Mouse (Mus musculus) small intestine, adult 10 weeks (tissue): Measurements from ENCODE around the gene Haus5. TPM values are rescaled to one million over a fixed set of nuclear protein-coding genes. Genes with fewer than 3 reads are reported as not detected.

Experiments used
- polyA plus RNA-seq: library from polyadenylated mRNA; stranded (reverse); fragments of 350-450 nt; fragmentation: Illumina TruSeq; extraction: RNeasy Lipid Tissue Mini Kit (QIAGEN cat#74804); gene quantifications from one replicate; pipeline ENCODE4 v1.2.3, GENCODE M21; 2014; ENCODE audit warnings: low replicate concordance

The Haus5 gene
- 2.8 TPM for polyA plus RNA-seq

DNA sequence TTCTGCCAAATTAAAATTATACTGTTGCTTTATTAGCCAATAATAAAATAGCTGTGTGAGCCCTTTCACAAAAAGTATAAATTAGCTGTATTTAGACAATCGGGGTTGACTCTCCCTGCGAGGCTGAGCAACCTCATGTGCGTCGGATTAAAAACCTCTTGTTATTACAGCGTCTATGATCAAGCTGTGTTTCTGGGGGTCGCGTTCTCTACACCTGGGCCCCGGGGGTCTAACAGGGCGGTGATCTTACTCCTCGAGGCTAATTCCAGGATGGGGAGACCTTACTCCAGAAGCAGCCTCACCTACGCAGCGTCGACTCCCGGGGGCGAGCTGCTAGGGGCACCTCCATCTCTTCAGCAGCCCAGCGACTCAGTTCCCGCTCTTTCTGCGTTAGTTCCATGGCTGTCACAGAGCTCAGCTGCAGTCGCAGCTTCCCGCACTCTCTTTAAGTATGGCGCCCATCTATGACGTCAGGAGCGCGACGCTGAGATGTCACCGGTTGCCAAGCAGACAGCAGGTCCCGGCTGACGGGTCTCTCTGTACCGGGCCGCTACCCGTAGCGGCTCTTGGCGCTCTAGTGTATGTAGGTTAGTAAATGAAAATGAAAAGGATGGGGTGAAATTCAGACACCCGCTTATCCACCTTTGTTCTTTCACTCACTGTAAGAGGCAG, at the start of gene Haus5:
Gene Haus5 (minus strand): TSS at position 466 of the 672 bp plus-strand sequence.

DNA sequence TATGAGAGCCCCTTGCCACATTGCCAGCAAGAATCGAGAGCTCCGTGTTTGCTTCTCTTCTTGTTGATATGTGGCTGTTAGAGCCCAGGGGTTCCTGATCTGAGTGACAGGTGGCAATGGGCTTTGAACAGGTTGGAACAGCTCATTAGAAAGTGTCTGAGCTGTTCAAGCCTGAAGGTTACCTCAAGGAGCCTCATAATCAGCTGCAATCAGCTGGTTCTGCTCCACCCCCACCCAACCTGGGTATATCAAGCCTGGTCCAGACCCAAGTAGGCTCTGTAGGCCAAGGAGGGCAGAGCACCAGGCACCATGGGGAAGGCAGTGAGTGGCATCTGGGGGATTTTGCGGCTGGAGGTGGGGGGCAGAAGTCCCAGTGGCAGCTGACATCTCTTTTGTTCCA, 47.1 kb upstream of the Haus5 start, which contains the start of gene Atp4a:
Gene Atp4a (plus strand): TSS at position 268 of the 400 bp plus-strand sequence.

DNA sequence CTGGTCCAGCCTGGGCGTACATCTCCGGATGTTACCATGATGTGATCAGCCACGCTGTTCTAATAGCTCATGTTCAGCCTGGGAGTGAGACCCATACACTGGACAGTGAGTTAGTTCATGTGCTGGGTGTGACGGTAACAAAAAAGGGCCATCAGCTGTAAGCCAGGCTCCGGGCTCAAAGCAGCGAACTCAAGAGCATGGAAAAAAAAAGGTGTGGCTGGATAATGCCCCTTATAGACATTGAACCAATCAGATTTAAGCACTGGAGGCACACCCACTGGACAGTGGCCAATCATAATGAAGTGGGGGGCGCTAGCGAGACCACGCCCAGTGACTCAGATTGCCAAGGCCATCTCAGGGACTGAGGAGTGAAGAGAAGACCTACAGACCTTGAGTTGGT, 33.8 kb upstream of the Haus5 start, which contains the start of gene 2200002J24Rik:
Gene 2200002J24Rik (plus strand): TSS at position 338 of the 400 bp plus-strand sequence.

DNA sequence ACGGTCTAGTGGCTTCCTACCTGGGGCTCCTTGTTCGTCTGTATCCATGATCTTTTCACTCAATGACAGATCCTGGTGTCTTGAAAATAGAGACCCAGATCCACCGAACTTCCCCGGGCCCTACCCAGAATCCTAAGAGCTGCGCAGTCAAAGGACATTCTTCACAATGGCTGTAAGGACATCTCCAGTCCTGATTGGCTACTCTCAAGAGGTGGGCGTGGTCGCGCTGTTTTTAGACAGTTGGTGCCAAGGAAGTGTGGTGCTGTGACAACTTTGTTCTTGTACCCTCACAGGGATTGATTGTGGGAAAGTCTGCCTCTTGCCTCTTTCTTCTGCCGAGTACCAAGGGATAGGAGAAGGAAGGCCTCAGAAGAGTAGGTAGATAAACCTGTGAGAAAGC, 6.7 kb upstream of the Haus5 start, which contains the start of gene Pmis2:
Gene Pmis2 (minus strand): TSS at position 126 of the 400 bp plus-strand sequence.

DNA sequence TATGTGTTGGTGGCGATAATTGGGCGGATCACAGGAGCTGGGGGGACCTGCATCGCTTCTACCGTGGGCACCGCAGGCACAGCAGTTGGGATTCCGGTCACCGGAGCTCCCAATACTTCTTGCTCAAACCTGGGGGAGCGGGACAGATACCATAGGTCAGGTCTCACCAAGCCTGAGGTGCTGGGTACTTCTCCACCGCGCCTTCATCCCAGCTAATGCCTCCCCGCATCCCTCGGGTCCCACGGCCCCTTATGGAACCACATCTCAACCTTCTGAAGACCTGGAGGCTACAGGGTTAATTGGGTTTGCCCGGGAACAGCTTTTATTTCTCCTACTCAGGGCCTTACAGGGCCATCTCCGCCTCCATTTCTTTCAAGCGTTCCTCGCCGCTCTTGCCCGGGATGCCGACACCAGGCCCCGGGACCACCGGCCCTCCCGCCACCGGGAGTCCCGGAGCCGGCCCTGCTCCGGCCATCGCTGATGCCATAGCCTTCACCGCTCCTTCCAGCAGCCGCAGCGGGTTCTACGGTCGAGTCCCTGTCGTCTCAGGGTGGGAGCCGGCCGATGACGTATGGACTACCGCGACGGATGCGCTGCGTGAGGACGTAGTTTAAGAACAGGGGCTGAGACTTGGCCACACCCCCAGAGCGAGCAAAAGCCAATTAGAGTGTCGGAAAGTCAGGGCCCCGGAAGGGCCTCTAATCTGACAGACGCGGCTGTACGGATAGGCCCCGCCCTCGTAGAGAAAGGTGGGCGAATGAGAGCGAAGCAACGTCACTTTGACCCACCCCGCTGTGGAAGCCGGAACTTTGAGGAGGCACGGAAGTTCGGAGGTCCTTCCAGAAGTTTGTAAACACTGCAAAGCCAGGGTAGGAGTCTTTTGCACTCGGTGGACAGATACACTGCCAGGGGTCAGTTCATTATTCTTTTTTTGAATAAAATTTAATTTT, 14.9 kb downstream of the Haus5 start, which contains the start of gene Rbm42:
Gene Rbm42 (minus strand): TSS at position 727 of the 950 bp plus-strand sequence.

DNA sequence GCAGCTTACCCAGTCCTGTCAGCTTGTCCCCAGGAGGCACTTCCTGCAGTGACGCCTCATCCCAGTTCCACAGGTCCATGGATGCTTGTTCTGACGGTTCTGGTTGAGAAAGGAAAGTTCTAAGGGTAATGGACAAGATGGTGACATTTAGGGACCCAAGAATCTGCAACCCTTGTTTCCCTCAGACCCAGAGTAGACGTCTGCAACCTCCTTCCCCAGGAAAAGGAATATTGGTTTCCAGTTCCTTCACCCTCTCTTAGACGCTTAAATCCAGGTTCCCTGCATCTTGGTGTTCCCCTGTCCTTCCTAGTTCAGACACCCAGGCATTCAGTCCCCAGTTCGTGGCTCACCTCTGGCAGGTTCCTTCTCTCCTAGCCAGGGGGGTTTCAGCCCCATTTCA, 29.0 kb downstream of the Haus5 start, which contains the start of gene Etv2:
Gene Etv2 (minus strand): TSS at position 101 of the 400 bp plus-strand sequence.

DNA sequence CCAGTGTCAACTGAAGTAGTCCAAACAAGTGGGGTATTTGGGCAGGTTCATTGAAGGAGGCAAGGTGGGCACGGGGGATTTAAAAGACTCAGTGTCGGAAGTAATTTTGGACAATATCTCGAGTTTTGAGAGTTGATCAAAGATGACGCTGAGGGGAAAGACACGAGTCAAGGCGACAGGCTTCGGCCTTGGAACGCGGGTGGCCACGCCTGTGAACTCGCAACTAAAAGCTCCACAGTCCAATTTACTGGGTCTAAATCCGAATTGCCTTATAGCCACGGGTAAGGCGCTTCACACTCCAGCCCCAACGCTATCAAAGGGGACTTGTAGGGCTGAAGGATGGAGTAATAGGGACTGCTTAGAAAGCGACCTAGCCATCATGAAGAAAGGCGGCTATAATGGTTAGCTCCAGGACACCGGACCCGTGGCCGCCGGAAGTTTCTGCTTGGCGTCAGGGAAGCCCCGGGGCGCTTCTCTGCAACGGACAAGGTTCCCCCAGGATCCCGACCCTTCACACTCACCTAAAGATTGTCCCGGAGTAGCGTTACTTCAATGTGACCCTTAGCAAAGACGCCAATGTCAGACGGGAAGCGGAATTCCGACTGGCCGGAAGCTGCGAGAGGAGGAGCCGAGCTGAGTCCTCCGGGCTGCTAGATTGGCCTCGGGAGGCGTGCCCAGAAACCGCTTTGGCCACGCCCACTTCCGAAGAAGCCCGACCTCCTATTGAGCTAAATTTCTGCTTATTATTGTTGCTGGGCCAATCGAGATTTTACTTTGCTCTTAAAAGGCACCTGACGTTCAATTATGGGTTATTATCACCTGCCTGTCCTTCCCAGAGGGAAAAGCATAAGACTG, 39.0 kb downstream of the Haus5 start, which contains the start of gene Cox6b1:
Gene Cox6b1 (minus strand): TSS at position 622 of the 855 bp plus-strand sequence.

DNA sequence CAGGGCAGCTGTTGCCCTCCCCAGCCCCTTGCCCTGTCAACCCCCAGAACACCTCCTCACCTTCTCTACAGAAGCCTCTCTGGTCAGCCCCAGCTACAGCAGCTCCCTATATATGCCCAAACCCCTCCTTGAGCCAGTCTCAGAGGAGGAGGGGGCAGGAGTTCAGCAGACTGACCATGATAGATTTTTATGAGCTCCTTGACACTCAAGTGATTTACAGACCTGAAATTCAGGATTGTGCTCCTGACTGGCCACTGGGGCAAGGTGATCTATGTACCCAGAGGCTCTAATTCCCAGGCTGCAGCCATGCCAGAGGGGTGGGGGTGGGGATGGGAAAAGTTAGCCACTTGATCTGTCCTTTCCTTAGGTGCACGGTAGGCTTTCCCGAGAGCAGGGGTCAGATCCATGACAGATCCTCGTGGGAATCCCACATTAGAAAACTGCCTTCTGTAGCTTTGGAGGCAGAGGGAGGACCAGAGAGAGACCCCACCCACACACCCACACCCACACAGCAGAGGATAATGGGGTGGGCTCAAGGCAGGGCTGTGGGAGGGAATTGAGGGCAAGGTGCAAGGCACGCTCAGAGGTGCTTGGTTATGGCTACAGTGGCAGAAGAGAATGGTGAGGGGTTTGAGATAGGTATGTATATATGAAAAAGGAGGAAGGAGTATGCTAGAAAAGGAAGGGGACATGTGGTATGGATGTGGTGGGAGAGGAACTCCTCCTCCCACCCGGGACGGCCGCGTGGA, 52.0 kb downstream of the Haus5 start, which contains the start of gene Upk1a:
Gene Upk1a (minus strand): TSS at position 194 of the 749 bp plus-strand sequence.

Other genes starting within 250 kb of the Haus5 start
- gene Hcst, start 245.1 kb downstream of the Haus5 start, polyA plus RNA-seq = not detected
- gene Nfkbid, start 243.3 kb downstream of the Haus5 start, polyA plus RNA-seq = 0.67 TPM
- 9.8 TPM for gene Aplp1, start 219.5 kb downstream of the Haus5 start, polyA plus RNA-seq
- not detected for gene Kirrel2, start 207.3 kb downstream of the Haus5 start, polyA plus RNA-seq
- gene Nphs1, start 206.7 kb downstream of the Haus5 start, polyA plus RNA-seq = 0.15 TPM
- not detected for gene Prodh2, start 171.4 kb downstream of the Haus5 start, polyA plus RNA-seq
- 0.11 TPM for gene Arhgap33, start 129.9 kb downstream of the Haus5 start, polyA plus RNA-seq
- gene Hspb6, start 112.8 kb downstream of the Haus5 start, polyA plus RNA-seq = 28.5 TPM
- 0.97 TPM for gene Proser3, start 112.7 kb downstream of the Haus5 start, polyA plus RNA-seq
- not detected for gene Lin37, start 105.2 kb downstream of the Haus5 start, polyA plus RNA-seq
- gene U2af1l4, start 101.7 kb downstream of the Haus5 start, polyA plus RNA-seq = 2.6 TPM
- gene Gm49396, start 101.7 kb downstream of the Haus5 start, polyA plus RNA-seq = 6.2 TPM
- 17.3 TPM for gene Psenen, start 101.4 kb downstream of the Haus5 start, polyA plus RNA-seq
- not detected for gene Igflr1, start 99.6 kb downstream of the Haus5 start, polyA plus RNA-seq
- gene Kmt2b, start 76.3 kb downstream of the Haus5 start, polyA plus RNA-seq = 4.6 TPM
- not detected for gene Zbtb32, start 66.1 kb downstream of the Haus5 start, polyA plus RNA-seq
- gene Upk1a, start 52.1 kb downstream of the Haus5 start, polyA plus RNA-seq = not detected
- gene Cox6b1, start 38.8 kb downstream of the Haus5 start, polyA plus RNA-seq = 1,034 TPM
- not detected for gene Etv2, start 29.1 kb downstream of the Haus5 start, polyA plus RNA-seq
- not detected for gene Rbm42, start 14.7 kb downstream of the Haus5 start, polyA plus RNA-seq
- gene Pmis2, start 6.6 kb upstream of the Haus5 start, polyA plus RNA-seq = not detected
- not detected for gene 2200002J24Rik, start 33.9 kb upstream of the Haus5 start, polyA plus RNA-seq
- gene Atp4a, start 47.2 kb upstream of the Haus5 start, polyA plus RNA-seq = not detected
- 4.8 TPM for gene Tmem147, start 64.5 kb upstream of the Haus5 start, polyA plus RNA-seq
- gene Gapdhs, start 78.7 kb upstream of the Haus5 start, polyA plus RNA-seq = not detected
- gene Sbsn, start 86.5 kb upstream of the Haus5 start, polyA plus RNA-seq = 0.15 TPM
- not detected for gene Dmkn, start 98.8 kb upstream of the Haus5 start, polyA plus RNA-seq
- gene Krtdap, start 122.9 kb upstream of the Haus5 start, polyA plus RNA-seq = not detected
- 1.7 TPM for gene Ffar2, start 158.8 kb upstream of the Haus5 start, polyA plus RNA-seq
- gene Ffar3, start 191.2 kb upstream of the Haus5 start, polyA plus RNA-seq = not detected
- 0.85 TPM for gene Ffar1, start 196.6 kb upstream of the Haus5 start, polyA plus RNA-seq
- 3.0 TPM for gene Cd22, start 215.3 kb upstream of the Haus5 start, polyA plus RNA-seq
- gene Mag, start 249.9 kb upstream of the Haus5 start, polyA plus RNA-seq = not detected